Comparison of ENCODE assay signal across 16 mouse cellular contexts in the genomic region with DNA sequence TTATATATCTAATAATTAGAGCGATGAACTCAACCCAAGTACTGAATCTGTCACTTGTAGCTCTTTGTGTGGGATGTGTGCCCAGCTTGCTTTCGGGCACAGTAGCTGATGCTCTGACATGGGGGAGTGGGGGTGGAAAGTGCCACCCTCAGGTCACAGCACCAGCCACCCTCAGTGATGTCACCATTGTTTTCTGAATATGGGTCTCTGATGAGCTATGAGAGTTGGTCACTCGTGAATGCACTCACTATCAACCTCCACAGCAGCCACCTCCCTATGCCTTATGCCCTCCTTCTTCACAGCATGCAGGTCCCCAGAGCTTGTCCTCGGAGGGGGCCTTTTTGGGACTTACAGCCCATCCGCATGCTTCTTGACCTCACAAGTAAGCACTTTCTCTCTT.
"Had no signal": no experiment of that assay in that cellular context is flagged by ENCODE, and none has a peak within 500 bp of the region (broad histone marks: within the 10 kb centered on the region; RNA-seq: fewer than 3 reads in every experiment).

No protein-coding gene starts in this region.

- DNase-seq: right cerebral cortex, adult 18-20 months; right cerebral cortex, postnatal 14 days; right cerebral cortex, postnatal 25 days; right cerebral cortex, postnatal 4 days; spleen, adult 18-20 months; thymus, adult 18-20 months; thymus, adult 2 months; thymus, postnatal 14 days; thymus, postnatal 25 days; thymus, postnatal 36 days; thymus, postnatal 4 days had no signal

- H3K36me3 ChIP-seq: neural tube, embryonic 12.5 days; neural tube, embryonic 13.5 days; neural tube, embryonic 15.5 days; stomach, embryonic 15.5 days had no signal

- H3K27me3 ChIP-seq: neural tube, embryonic 13.5 days; neural tube, embryonic 15.5 days; stomach, embryonic 15.5 days had no signal

- H3K9ac ChIP-seq: neural tube, embryonic 12.5 days; neural tube, embryonic 13.5 days; neural tube, embryonic 15.5 days; stomach, embryonic 15.5 days had no signal

- H3K4me1 ChIP-seq: neural tube, embryonic 12.5 days; neural tube, embryonic 13.5 days; neural tube, embryonic 15.5 days had no signal

- H3K4me2 ChIP-seq: neural tube, embryonic 12.5 days; neural tube, embryonic 13.5 days; neural tube, embryonic 15.5 days; stomach, embryonic 15.5 days had no signal

- H3K4me3 ChIP-seq: neural tube, embryonic 12.5 days; neural tube, embryonic 13.5 days; neural tube, embryonic 15.5 days; stomach, embryonic 15.5 days had no signal

- H3K9me3 ChIP-seq: neural tube, embryonic 12.5 days; neural tube, embryonic 13.5 days; neural tube, embryonic 15.5 days; stomach, embryonic 15.5 days had no signal

- H3K27ac ChIP-seq: neural tube, embryonic 12.5 days; neural tube, embryonic 13.5 days; neural tube, embryonic 15.5 days; stomach, embryonic 15.5 days; stomach, postnatal 0 days had no signal
